Mouse (Mus musculus): ENCODE data around the gene Dusp5.

DNA sequence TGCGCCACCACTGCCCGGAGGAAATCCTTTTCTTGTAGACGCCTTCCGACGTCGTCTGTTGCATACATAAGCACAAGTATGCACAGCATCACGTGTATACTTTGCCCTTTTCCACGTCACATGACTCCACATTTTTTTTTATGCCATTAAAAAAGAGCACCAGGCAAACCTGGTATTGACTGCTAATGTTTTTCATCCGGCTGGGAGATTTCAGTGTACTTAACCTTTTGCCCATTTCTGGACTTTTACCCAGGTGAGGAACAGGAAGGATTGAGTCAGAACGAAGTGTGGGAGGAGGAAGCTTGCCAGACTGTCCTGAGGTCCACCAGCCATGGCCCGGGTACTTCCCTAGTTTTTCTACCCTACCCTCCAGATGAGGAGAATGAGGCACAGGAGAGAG, 25.5 kb downstream of the Dusp5 start:
- TF ChIP-seq CTCF (IDR thresholded peaks at IDR 0.05; ENCODE audit: low read depth) (no peak), EP300 (IDR thresholded peaks at IDR 0.05; ENCODE audit: low read depth) (no peak)

Measured in heart, postnatal 0 days (tissue).